Mouse (Mus musculus) CD4-positive, CD25-positive, alpha-beta regulatory T cell, adult 4 months (primary cell): ENCODE data around the gene Cbarp. TPM values are rescaled to one million over a fixed set of nuclear protein-coding genes. Genes with fewer than 3 reads are reported as not detected.

ENCODE experiments used
- ATAC-seq: one replicate; pipeline ENCODE4 v1.8.0; 2017
- polyA plus RNA-seq, 2 experiments: library from polyadenylated mRNA; unstranded; fragments of 100-300 nt; shearing (Covaris generic); gene quantifications; one replicate each; pipeline ENCODE4 v1.2.1; 2017

Gene Cbarp
- polyA plus RNA-seq, 2 experiments from 2014 or later: 1.3 to 1.4 TPM

GRCm38 (mm10) chr10:80121639-80122038, 19.0 kb downstream of the Cbarp start:
- no peak for ATAC-seq

GRCm38 (mm10) chr10:80120146-80120545, 20.5 kb downstream of the Cbarp start:
- ATAC-seq: no peak

GRCm38 (mm10) chr10:80118552-80118951, 22.1 kb downstream of the Cbarp start:
- no peak for ATAC-seq

- ATAC-seq: no peak
Observed at GRCm38 (mm10) chr10:80117736-80118135, 22.9 kb downstream of the Cbarp start.

GRCm38 (mm10) chr10:80116927-80117691, 23.5 kb downstream of the Cbarp start:
- ATAC-seq: no peak

GRCm38 (mm10) chr10:80116563-80116926, 24.1 kb downstream of the Cbarp start:
- ATAC-seq: no peak

- ATAC-seq: no peak
Observed at GRCm38 (mm10) chr10:80115944-80116335, 24.7 kb downstream of the Cbarp start.

GRCm38 (mm10) chr10:80115290-80115943, 25.2 kb downstream of the Cbarp start, which contains the start of gene Stk11:
Gene Stk11 (plus strand): TSS chr10:80115803.
- ATAC-seq: peak; percentile 95

GRCm38 (mm10) chr10:80114341-80115284, 26.0 kb downstream of the Cbarp start:
- peak; percentile 18 for ATAC-seq

GRCm38 (mm10) chr10:80107678-80108077, 33.0 kb downstream of the Cbarp start:
- no peak for ATAC-seq

GRCm38 (mm10) chr10:80105926-80106325, 34.7 kb downstream of the Cbarp start:
- ATAC-seq: no peak

- no peak for ATAC-seq
Observed at GRCm38 (mm10) chr10:80105460-80105859, 35.2 kb downstream of the Cbarp start, which contains the start of gene Sbno2. Gene Sbno2 (minus strand): TSS chr10:80105571.

GRCm38 (mm10) chr10:80104181-80104580, 36.5 kb downstream of the Cbarp start:
- ATAC-seq: no peak

- no peak for ATAC-seq
Observed at GRCm38 (mm10) chr10:80103032-80103431, 37.6 kb downstream of the Cbarp start.

- ATAC-seq: peak; percentile 98
Observed at GRCm38 (mm10) chr10:80102216-80102915, 38.3 kb downstream of the Cbarp start.

- no peak for ATAC-seq
Observed at GRCm38 (mm10) chr10:80100982-80101381, 39.7 kb downstream of the Cbarp start.

GRCm38 (mm10) chr10:80098630-80099029, 42.0 kb downstream of the Cbarp start:
- ATAC-seq: no peak

- ATAC-seq: no peak
Observed at GRCm38 (mm10) chr10:80097275-80097674, 43.4 kb downstream of the Cbarp start.

- no peak for ATAC-seq
Observed at GRCm38 (mm10) chr10:80095547-80095946, 45.1 kb downstream of the Cbarp start.

GRCm38 (mm10) chr10:80094684-80095083, 46.0 kb downstream of the Cbarp start:
- no peak for ATAC-seq

GRCm38 (mm10) chr10:80094085-80094484, 46.5 kb downstream of the Cbarp start:
- ATAC-seq: no peak

- no peak for ATAC-seq
Observed at GRCm38 (mm10) chr10:80092690-80093089, 47.9 kb downstream of the Cbarp start.
